Mouse (Mus musculus) gastrocnemius, postnatal 25 days (tissue): ENCODE results near the gene Atp1a2. TPM values are rescaled to one million over a fixed set of nuclear protein-coding genes. Genes with fewer than 3 reads are reported as not detected.
"Not testable (repeated sequence)": the region's sequence is repeated elsewhere in the genome, so short reads cannot be mapped to it uniquely, and the experiment has no call there.

Source experiments
- DNase-seq: peaks from one replicate; pipeline ENCODE4 v3.0.0; 2022
- total RNA-seq, 2 experiments: library from RNA; stranded (reverse); gene quantifications; 1 replicate in 1 of 2; 2 replicates in 1 of 2; pipeline ENCODE4 v1.2.3; 2021

Gene Atp1a2
- total RNA-seq, 2 experiments from 2014 or later, result 1,026 to 1,397 TPM

- DNase-seq, result no peak
These were observed 26.1 kb downstream of the Atp1a2 start for GRCm38 (mm10) chr1:172271765-172272164.

GRCm38 (mm10) chr1:172271208-172271607, 26.7 kb downstream of the Atp1a2 start:
- DNase-seq, result no peak

GRCm38 (mm10) chr1:172261477-172262078, 36.3 kb downstream of the Atp1a2 start, which contains the start of gene Igsf8:
Gene Igsf8 (plus strand): TSS chr1:172261641.
- DNase-seq, result no peak

- no peak for DNase-seq
These were observed 39.5 kb downstream of the Atp1a2 start, which contains the start of gene Atp1a4 for GRCm38 (mm10) chr1:172258314-172258713. Gene Atp1a4 (minus strand): TSS chr1:172258414.

GRCm38 (mm10) chr1:172247679-172248078, 50.2 kb downstream of the Atp1a2 start:
- peak; percentile 27 for DNase-seq

GRCm38 (mm10) chr1:172247216-172247615, 50.6 kb downstream of the Atp1a2 start:
- DNase-seq, result no peak

GRCm38 (mm10) chr1:172244645-172245044, 53.2 kb downstream of the Atp1a2 start:
- not testable (repeated sequence) for DNase-seq

GRCm38 (mm10) chr1:172243547-172244205, 54.2 kb downstream of the Atp1a2 start:
- DNase-seq, result peak; percentile 61

- DNase-seq, result peak; percentile 58
These were observed 55.5 kb downstream of the Atp1a2 start for GRCm38 (mm10) chr1:172242401-172242800.

GRCm38 (mm10) chr1:172240945-172241708, 56.7 kb downstream of the Atp1a2 start:
- no peak for DNase-seq

- DNase-seq, result no peak
These were observed 68.6 kb downstream of the Atp1a2 start for GRCm38 (mm10) chr1:172229215-172229614.

- no peak for DNase-seq
These were observed 69.7 kb downstream of the Atp1a2 start for GRCm38 (mm10) chr1:172228209-172228608.

Other genes with a start within 250 kb of the Atp1a2 start
- not detected for gene Nhlh1, start 240.5 kb downstream of the Atp1a2 start, total RNA-seq
- 10 to 100 TPM; 70.6 to 79.4 TPM for gene Copa, start 215.5 kb downstream of the Atp1a2 start, total RNA-seq
- 10 to 100 TPM; 25.7 to 27.1 TPM for gene Ncstn, start 215.3 kb downstream of the Atp1a2 start, total RNA-seq
- 10 to 100 TPM; 76.0 to 82.5 TPM for gene Pex19, start 171.3 kb downstream of the Atp1a2 start, total RNA-seq
- 100 to 1,000 TPM; 131 to 159 TPM for gene Dcaf8, start 150.0 kb downstream of the Atp1a2 start, total RNA-seq
- 10 to 100 TPM; 32.6 to 33.3 TPM for gene Pea15a, start 91.3 kb downstream of the Atp1a2 start, total RNA-seq
- gene Casq1, start 78.2 kb downstream of the Atp1a2 start, total RNA-seq, result 1,000 to 10,000 TPM; 5,450 to 5,866 TPM
- under 1 TPM; 0.59 to 0.88 TPM for gene Atp1a4, start 39.6 kb downstream of the Atp1a2 start, total RNA-seq
- 10 to 100 TPM in 1 of 2 experiments, 1 to 10 TPM in 1; 9.2 to 10.7 TPM for gene Igsf8, start 36.4 kb downstream of the Atp1a2 start, total RNA-seq
- gene Kcnj9, start 31.3 kb upstream of the Atp1a2 start, total RNA-seq, result not detected
- gene Kcnj10, start 43.1 kb upstream of the Atp1a2 start, total RNA-seq, result under 1 TPM; 0.08 to 0.13 TPM
- 1 to 10 TPM; 3.4 to 3.6 TPM for gene Pigm, start 78.5 kb upstream of the Atp1a2 start, total RNA-seq
- under 1 TPM; 0.20 to 0.35 TPM for gene Slamf9, start 177.3 kb upstream of the Atp1a2 start, total RNA-seq
- gene Igsf9, start 183.7 kb upstream of the Atp1a2 start, total RNA-seq, result under 1 TPM in 1 of 2 experiments, not detected in 1; 0.19 TPM
- 10 to 100 TPM; 24.8 to 33.7 TPM for gene Tagln2, start 202.0 kb upstream of the Atp1a2 start, total RNA-seq
- gene Cfap45, start 222.7 kb upstream of the Atp1a2 start, total RNA-seq, result not detected